Mouse (Mus musculus) bone marrow macrophage, adult 2 months (primary cell): ENCODE measurements around the gene Fcho1.

Experiments used
- CTCF ChIP-seq: IDR thresholded peaks from 2 replicates; pipeline ENCODE4 v1.5.1; 2012; ENCODE audit warnings: low read depth, mild to moderate bottlenecking, low read length, moderate library complexity
- POLR2A ChIP-seq: IDR thresholded peaks from 2 replicates; pipeline ENCODE4 v1.6.1; 2012; ENCODE audit warnings: mild to moderate bottlenecking, low read depth, low read length, borderline replicate concordance

- peak; percentile 40; the same call in 1 of the 2 replicates for TF ChIP-seq CTCF
- no peak for TF ChIP-seq POLR2A
These were observed 15.6 kb downstream of the Fcho1 start for GRCm38 (mm10) chr8:71709800-71710446.
